Mouse (Mus musculus) gastrocnemius, postnatal 10 days (tissue): ENCODE measurements around the gene Ikzf2. TPM values are rescaled to one million over a fixed set of nuclear protein-coding genes. Genes with fewer than 3 reads are reported as not detected.

Source experiments
- DNase-seq: peaks from one replicate; pipeline ENCODE4 v3.0.0; 2021; ENCODE audit warnings: mixed read lengths
- total RNA-seq, 2 experiments: library from RNA; stranded (reverse); gene quantifications; 2 replicates each; pipeline ENCODE4 v1.2.3; 2021

Ikzf2 gene
- total RNA-seq, 2 experiments from 2014 or later, result 8.9 to 11.6 TPM

DNA sequence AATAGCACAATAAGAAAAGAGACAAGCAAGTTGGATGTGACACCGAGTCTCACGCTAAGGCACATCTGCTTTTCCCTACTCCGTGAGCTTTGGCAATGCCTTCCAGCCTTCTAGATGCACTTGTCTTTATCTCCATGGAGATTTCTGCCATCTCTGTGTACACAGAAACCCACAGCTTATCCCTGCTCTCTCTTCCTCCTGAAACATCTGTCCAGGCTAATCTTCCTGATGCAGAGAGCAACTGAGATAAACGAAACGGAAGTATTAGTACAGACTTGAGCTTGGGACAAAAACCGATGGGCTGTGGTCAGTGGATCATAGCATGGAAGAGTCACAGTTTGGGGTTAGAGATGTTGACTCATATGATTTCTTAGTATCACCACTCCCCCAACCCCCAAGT is 179.5 kb downstream of the Ikzf2 start:
- DNase-seq, result no peak

DNA sequence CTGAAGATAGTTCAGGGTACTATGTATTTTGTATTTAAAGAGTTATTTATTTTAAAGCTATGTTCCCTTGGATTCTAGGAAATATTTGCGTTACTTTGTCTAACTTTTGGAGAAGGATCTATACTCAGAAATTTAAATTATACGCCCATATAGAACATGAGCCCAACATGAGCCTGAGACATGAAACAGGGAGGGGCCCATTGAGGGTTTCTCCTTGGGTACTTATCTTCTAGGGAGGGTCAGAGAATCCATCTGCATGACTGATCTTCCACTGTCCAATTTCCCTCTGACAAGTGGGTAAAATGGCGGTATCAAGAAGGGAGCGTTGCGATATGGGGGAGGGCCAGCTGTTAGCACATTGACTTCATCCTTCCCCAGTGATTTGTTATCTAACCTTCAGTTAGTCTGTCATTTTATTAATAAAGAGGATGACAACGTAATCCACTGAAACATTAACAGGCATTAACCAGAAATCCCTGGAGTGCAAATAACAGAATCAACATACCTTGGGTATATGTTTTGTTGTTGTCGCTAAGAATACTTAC is 180.4 kb downstream of the Ikzf2 start:
- no peak for DNase-seq

DNA sequence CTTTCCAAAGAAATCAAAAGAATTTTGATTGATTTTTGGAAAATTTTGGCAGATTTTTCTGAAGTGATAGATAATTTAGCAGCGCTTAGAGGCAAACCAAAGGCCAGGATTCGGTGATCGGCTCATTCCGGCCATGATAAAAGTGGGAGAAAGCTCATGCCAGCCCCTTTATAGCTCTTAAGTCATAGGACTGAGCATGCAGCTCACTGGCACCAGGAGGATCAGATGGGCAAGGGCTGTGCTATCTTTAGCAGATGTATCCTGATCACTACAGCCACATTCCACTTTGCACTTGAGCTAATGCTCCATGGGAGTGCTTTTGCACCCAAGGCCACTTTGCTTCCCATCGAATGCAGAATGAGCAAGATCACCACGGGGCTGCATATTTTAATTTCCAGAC is 181.0 kb downstream of the Ikzf2 start:
- no peak for DNase-seq

- DNase-seq, result no peak
Measured at GRCm38 (mm10) chr1:69500388-69500787, 186.7 kb downstream of the Ikzf2 start.

DNA sequence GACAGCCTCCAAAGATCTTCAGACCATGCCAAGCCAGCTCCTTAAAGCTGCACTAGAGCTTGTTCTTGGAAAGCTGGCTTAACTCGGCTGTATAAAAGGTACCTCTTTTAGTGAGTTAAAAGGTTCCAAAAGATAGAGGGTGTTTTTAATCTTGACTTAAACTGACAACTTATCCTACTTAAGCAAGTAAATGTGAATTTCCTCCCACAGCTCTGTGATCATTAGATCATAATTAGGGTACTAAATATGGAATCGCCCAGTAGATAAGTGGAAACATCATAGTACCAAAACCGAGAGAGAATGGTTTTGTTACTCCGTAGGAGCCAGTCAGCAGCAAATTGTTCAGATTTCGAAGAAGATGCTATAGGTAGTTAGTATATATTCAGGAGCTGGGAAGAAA is 187.4 kb downstream of the Ikzf2 start:
- DNase-seq, result no peak

DNA sequence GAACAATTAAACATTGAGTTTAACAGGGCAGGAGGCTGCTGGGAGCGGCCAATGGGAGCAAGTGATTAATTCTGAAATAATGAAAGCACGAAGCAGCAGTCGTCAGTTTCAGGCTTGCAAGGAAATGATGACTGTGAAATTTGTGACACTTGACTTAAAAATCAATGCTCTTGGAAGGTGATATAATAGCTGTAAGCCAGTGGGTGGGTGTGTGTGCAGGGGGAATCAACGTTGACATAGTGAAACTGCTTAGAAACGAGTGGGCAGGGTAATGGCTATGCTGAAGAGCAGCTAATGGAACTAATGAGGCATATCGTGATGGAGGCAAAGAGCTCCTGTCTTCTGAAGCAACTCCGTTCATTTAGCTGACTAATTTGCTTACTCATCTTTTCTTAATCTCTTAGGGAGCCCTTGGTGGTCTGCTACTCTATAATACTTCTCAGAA is 188.2 kb downstream of the Ikzf2 start:
- no peak for DNase-seq

GRCm38 (mm10) chr1:69496055-69496454 is 191.0 kb downstream of the Ikzf2 start:
- no peak for DNase-seq

DNA sequence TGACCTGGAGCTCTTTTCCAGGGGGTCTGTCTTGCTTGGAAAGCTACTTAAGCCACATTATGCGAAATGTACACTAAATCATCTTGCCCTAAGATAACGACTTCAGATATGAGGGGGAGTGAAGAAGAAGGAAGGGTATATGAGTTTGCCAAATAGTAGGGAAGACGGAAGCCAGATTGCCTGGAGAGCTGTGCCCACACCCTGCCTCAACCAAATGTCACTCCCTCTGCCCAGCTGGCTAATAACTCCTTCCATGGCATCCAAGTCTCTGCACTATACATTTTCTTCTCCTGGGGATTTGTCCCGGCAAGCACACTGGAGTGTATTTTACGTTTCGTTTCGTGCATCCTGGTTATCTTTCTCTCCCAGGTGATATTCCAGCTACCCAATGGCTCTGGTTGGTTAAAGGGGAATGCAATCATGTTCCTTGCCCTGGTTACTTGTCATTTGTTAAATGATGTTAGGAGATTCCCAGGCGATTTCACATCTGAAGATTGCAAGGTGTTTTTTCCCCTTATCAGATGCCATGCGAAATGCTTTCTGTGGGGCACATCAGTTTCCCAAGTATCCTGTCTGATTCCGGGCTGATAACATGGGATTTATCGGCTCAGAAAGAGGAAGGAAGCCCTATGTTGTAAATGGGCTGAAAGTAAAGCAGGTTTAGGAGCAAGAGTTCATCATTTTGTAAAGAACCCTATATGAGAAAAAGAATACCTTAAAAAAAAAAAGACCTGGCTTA is 193.6 kb downstream of the Ikzf2 start:
- DNase-seq, result no peak

- DNase-seq, result no peak
Measured at GRCm38 (mm10) chr1:69492013-69492412, 195.0 kb downstream of the Ikzf2 start.

- no peak for DNase-seq
Measured at GRCm38 (mm10) chr1:69489026-69489425, 198.0 kb downstream of the Ikzf2 start.

DNA sequence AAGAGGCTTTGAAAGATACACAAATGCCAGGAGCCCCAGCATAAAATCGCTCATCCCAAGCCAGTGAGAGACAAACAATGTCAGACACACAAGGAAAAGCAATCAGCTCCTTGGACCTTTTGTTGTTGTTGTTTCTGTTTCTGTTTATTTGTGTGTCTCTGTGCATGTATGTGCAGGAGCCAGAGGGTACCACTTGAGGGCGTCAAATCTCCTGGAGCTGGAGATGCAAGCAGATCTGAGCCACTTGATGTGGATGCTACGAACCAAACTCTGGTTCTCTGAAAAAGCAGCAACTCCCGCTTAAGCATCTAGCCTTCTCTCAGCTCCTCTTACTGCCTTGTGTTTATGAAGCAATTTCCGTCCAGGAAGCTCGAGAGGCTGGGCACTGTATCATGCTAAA is 198.4 kb downstream of the Ikzf2 start:
- DNase-seq, result no peak

Other genes starting within 250 kb of the Ikzf2 start
- gene Spag16, start 139.7 kb upstream of the Ikzf2 start, total RNA-seq, result not detected